Mouse (Mus musculus): ENCODE data around the gene Hipk3.

- TF ChIP-seq CTCF (IDR thresholded peaks at IDR 0.05; ENCODE audit: low read depth, low read length): no peak
- no peak for TF ChIP-seq POLR2A (IDR thresholded peaks at IDR 0.05; ENCODE audit: insufficient read depth, low read length)
- TF ChIP-seq EP300 (IDR thresholded peaks at IDR 0.05; ENCODE audit: insufficient read depth, low read depth, low read length): no peak
These were observed 101.4 kb downstream of the Hipk3 start for GRCm38 (mm10) chr2:104392700-104393312.
